Mouse (Mus musculus): ENCODE measurements at regions not wholly inside any gene's neighbourhood (a gene's known extent, or its start where the extent isn't known, plus 50 kb on each side); places are given as distances from the start of the nearest gene placed in this dataset.
A peak's percentile ranks its signal among the peaks of the same experiment; 100 is the strongest.

- DNase-seq = peak in 1 of 2 experiments; percentile 4
These were observed 60.0 kb upstream of the Myom1 start for GRCm38 (mm10) chr17:70942478-70942877.

- no peak for DNase-seq
These were observed 68.2 kb upstream of the Myom1 start for GRCm38 (mm10) chr17:70934258-70934657.

GRCm38 (mm10) chr17:70933122-70934050 lies 69.0 kb upstream of the Myom1 start:
- no peak for DNase-seq

GRCm38 (mm10) chr17:70932565-70932964 lies 69.9 kb upstream of the Myom1 start:
- no peak for DNase-seq

- no peak for DNase-seq
These were observed 71.8 kb upstream of the Myom1 start for GRCm38 (mm10) chr17:70930600-70930999.

GRCm38 (mm10) chr17:70929582-70929981 lies 72.9 kb upstream of the Myom1 start:
- DNase-seq = no peak

GRCm38 (mm10) chr17:70924565-70925220 lies 71.3 kb upstream of the Tgif1 start:
- DNase-seq = no peak

GRCm38 (mm10) chr17:70921681-70922080 lies 68.3 kb upstream of the Tgif1 start:
- no peak for DNase-seq

GRCm38 (mm10) chr17:70920181-70920580 lies 66.8 kb upstream of the Tgif1 start:
- DNase-seq = no peak

- DNase-seq = no peak
These were observed 64.0 kb upstream of the Tgif1 start for GRCm38 (mm10) chr17:70917183-70917935.

- no peak for DNase-seq
These were observed 62.9 kb upstream of the Tgif1 start for GRCm38 (mm10) chr17:70916089-70916750.

GRCm38 (mm10) chr17:70915445-70915844 lies 62.1 kb upstream of the Tgif1 start:
- DNase-seq = no peak

GRCm38 (mm10) chr17:70910238-70910637 lies 56.9 kb upstream of the Tgif1 start:
- DNase-seq = no peak

- no peak for DNase-seq
These were observed 56.2 kb upstream of the Tgif1 start for GRCm38 (mm10) chr17:70909573-70909972.

GRCm38 (mm10) chr17:70908328-70908727 lies 55.0 kb upstream of the Tgif1 start:
- DNase-seq = peak; percentile 43 to 65

All from cerebellum, postnatal 10 days (tissue).